Mouse (Mus musculus) heart, embryonic 16.5 days (tissue): ENCODE data around the gene Glt8d2. TPM values are rescaled to one million over a fixed set of nuclear protein-coding genes. Genes with fewer than 3 reads are reported as not detected.

Experiments
- ATAC-seq: fragments of 200-750 bp; cut with Nextera tagmentation; replicated peaks from 2 replicates; pipeline ENCODE4 v1.8.0; 2017; ENCODE audit warnings: moderate number of reproducible peaks; ENCODE audit not compliant: insufficient read depth, low FRiP score; ENCODE audit errors: extremely low read depth
- H3K27ac ChIP-seq: fragments of 300-500 bp; sonication (generic); 2 replicates; pipeline ENCODE4 v1.5.1; 2014; ENCODE audit warnings: mild to moderate bottlenecking, low read length, control low read depth, moderate library complexity
- H3K27me3 ChIP-seq: fragments of 300-500 bp; sonication (generic); 2 replicates; pipeline ENCODE4 v1.6.1; 2014; ENCODE audit warnings: low read length, mixed read lengths; ENCODE audit not compliant: control insufficient read depth, insufficient read depth
- H3K36me3 ChIP-seq: fragments of 300-500 bp; sonication (generic); 2 replicates; pipeline ENCODE4 v1.6.1; 2014; ENCODE audit not compliant: control insufficient read depth, insufficient read depth
- H3K4me1 ChIP-seq: fragments of 300-500 bp; sonication (generic); 2 replicates; pipeline ENCODE4 v1.6.1; 2014; ENCODE audit warnings: low read length, mixed read lengths; ENCODE audit not compliant: control insufficient read depth, insufficient read depth
- H3K4me2 ChIP-seq: fragments of 300-500 bp; sonication (generic); 2 replicates; pipeline ENCODE4 v1.6.1; 2014; ENCODE audit warnings: low read depth, mild to moderate bottlenecking, control low read depth, low read length
- H3K4me3 ChIP-seq: fragments of 300-500 bp; sonication (generic); 2 replicates; pipeline ENCODE4 v1.5.1; 2014; ENCODE audit warnings: mild to moderate bottlenecking, control low read depth, low read length
- H3K9ac ChIP-seq: fragments of 300-500 bp; sonication (generic); 2 replicates; pipeline ENCODE4 v1.6.1; 2014; ENCODE audit warnings: low read length, control low read depth
- H3K9me3 ChIP-seq: fragments of 300-500 bp; sonication (generic); replicated peaks from 2 replicates; pipeline ENCODE4 v1.6.1; 2016; ENCODE audit warnings: low read length; ENCODE audit not compliant: control insufficient read depth
- WGBS: fragments of 180-500 bp; shearing (Covaris S2); extraction: QIAGEN DNeasy Blood & Tissue Kit; methylation state at CpG from one replicate; pipeline ENCODE4 v1.1.7; 2014; 5-methylcytosine and 5-hydroxymethylcytosine counted together
- polyA plus RNA-seq: library from polyadenylated mRNA; unstranded; fragments of >200 nt; fragmentation: Nextera tagmentation; extraction: Ambion mirVana; gene quantifications from 2 replicates; pipeline ENCODE4 v1.2.1, GENCODE M21; 2015

Gene Glt8d2
- polyA plus RNA-seq, 1 experiment from 2014 or later: 5.0 TPM

DNA sequence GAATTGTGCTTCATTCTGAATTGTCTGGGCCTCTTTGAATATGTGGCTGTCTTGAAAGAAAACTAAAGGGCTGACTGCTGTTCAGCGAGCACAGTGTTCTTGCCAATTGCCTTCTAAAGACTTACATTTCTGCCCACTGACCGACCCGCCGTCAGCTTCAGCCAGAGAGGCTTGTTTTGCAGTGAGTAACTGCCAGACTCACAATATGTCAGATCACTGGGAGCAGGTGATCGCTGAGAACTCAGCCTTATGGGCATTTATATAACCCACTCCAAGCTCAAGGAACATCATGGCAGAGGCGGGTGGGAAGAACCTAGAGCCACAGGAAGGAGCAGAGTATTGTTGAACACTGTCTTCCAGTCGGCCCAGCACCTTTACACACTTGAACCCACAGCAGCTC lies 8.8 kb downstream of the Glt8d2 start:
- no peak overlapping the region for H3K9ac ChIP-seq
- no peak for ATAC-seq

DNA sequence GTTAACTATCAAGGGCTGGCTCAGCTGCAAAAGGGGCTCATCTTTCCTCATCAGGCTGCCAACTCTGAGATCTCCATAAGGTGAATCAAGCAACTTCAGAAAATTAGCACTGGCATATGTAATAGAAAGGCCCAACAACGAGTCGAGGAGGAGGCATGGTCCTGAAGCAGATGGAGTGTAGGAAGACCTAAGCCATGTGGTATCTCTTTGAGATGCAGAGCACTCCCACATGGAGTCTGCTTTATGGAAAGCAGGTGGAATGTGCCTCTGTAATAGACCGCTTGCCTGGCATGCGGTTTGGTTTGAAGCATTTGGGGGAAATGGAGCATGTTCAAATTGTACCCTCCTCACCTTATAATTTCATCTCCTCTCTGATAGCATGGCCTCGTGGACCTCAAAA lies 9.7 kb downstream of the Glt8d2 start:
- Histone ChIP-seq H3K36me3 (no peaks in the 10 kb centered on the region), H3K9ac (no peak overlapping the region), H3K27me3 (no peaks in the 10 kb centered on the region), H3K9me3 (0 out of 2 replicates have a peak, but pooled peaks cover 2% of the 10 kb centered on the region), H3K4me3 (no peak overlapping the region), H3K4me1 (no peaks in the 10 kb centered on the region), H3K27ac (no peak overlapping the region), H3K4me2 (no peak overlapping the region)
- no peak for ATAC-seq
- WGBS: 86% methylated on average over 5 of the region's 5 CpGs

More for the DNA sequence above, 8.8 kb downstream of the Glt8d2 start:
- Histone ChIP-seq H3K27me3 (no peaks in the 10 kb centered on the region), H3K4me2 (no peak overlapping the region), H3K36me3 (no peaks in the 10 kb centered on the region), H3K4me1 (no peaks in the 10 kb centered on the region), H3K27ac (no peak overlapping the region), H3K4me3 (no peak overlapping the region), H3K9me3 (0 out of 2 replicates have a peak, but pooled peaks cover 3% of the 10 kb centered on the region)
- 78% methylated on average over 7 of the region's 7 CpGs for WGBS

DNA sequence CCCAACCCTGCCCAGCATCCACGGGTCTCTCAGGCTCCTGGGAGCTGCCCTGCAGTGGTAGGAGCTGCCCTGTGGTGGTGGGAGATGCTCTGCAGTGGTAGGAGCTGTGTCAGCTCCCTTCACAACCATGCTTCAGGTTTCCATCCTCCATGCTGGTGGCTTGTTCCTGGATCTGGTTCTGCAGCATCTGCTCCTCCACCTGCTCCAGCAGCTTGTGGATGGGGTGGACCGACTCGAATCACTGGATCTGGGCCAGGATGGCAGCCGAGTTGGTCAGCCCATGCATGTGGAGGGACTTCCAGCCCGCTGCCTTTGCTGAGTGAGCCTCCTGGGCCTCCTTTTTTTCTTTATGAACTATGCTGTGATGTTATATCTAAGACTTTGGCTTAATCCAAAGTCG lies 13.5 kb downstream of the Glt8d2 start:
- Histone ChIP-seq H3K36me3 (no peaks in the 10 kb centered on the region), H3K27ac (no peak overlapping the region), H3K4me2 (no peak overlapping the region), H3K27me3 (no peaks in the 10 kb centered on the region), H3K4me3 (no peak overlapping the region), H3K9me3 (no peaks in the 10 kb centered on the region), H3K4me1 (no peaks in the 10 kb centered on the region), H3K9ac (no peak overlapping the region)
- 76% methylated on average over 6 of the region's 6 CpGs for WGBS
- no peak for ATAC-seq

DNA sequence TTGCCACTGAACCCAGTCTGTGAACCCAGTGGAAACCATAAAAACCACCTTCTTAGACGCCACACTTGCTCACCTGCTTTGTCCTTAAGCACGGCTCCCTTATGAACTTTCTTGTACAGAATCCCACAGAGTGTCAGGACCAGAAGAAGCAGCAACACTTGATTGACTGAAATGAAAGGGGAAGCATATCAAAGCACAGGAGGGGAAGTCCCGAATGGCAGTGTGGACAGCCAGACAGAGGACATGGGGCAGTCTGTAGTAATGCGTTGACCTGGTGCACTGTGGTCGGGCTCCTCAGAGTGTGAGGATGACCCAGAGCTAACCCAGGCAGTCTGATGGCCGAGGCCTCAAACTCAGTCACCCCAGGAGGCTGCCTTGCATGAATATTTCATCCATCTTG lies 20.2 kb downstream of the Glt8d2 start:
- WGBS: 65% methylated on average over 6 of the region's 6 CpGs
- Histone ChIP-seq H3K27ac (no peak overlapping the region), H3K4me2 (no peak overlapping the region), H3K9ac (no peak overlapping the region), H3K27me3 (no peaks in the 10 kb centered on the region), H3K9me3 (no peaks in the 10 kb centered on the region), H3K4me3 (no peak overlapping the region), H3K36me3 (no peaks in the 10 kb centered on the region), H3K4me1 (peaks cover 7% of the 10 kb centered on the region)
- ATAC-seq: no peak

DNA sequence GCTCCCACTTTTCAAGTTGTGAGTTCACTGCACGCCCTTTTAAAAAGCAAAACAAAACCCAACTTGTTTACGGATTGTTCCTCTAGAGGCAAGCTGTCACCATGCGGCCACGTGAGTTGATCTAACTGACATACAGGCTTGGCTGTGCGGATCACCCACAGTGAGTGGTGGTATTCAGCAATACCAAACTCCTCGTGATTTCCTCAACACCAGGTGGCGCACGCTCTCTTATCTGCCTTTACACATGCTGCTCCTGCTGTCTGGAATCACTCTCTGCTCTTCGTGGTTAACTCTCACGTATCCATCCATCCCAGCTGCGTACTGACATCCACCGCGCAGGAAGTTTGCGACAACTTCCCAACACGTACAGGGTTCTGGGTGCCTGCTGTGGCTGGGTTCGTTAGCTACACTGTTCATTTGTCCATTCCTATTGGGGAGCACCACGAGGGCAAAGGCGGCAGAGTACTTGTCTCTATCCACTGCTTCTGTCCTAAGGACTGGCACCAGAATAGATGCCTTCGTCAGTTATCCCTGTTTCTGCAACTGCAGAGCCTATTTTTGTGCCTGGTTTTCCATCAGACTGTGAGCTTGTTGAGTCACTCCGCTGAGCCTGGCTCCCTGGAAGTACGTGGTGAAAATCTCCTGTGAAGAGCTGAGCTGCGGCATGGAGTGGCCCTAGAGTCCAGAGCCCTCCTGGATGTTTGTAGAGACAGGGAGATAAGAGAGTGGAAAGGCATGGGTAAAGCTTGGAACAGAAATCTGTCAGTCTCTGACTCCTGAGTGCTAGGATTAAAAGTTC lies 23.8 kb downstream of the Glt8d2 start:
- Histone ChIP-seq H3K27me3 (no peaks in the 10 kb centered on the region), H3K4me2 (peak overlapping the region; percentile 68), H3K27ac (no peak overlapping the region), H3K4me3 (peak overlapping the region; percentile 41), H3K9ac (0 out of 2 replicates have a peak overlapping the region, but pooled peaks have one; percentile 49), H3K36me3 (no peaks in the 10 kb centered on the region), H3K4me1 (peaks cover 7% of the 10 kb centered on the region), H3K9me3 (no peaks in the 10 kb centered on the region)
- WGBS: 9% methylated on average over 22 of the region's 22 CpGs
- peak; percentile 81 for ATAC-seq

DNA sequence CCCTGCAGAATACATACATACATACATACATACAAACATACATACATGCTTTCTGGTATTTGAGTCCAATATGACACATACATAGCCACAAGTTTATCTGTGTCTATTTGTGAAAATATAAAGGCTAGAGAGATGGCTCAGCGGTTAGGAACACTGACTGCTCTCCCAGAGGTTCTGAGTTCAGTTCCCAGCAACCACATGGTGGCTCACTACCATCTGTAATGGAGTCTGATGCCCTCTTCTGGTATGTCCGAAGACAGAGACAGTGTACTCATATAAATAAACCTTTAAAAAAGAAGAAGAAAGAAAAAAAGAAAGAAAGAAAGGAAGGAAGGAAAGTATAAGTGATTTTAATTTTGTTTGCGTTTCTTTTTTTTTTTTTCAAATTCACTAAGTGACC lies 24.5 kb downstream of the Glt8d2 start:
- no peak overlapping the region for H3K4me2 ChIP-seq
- 62% methylated on average over 3 of the region's 3 CpGs for WGBS
- no peak overlapping the region for H3K9ac ChIP-seq
- no peaks in the 10 kb centered on the region for H3K27me3 ChIP-seq
- no peak for ATAC-seq
- H3K4me3 ChIP-seq: no peak overlapping the region
- H3K27ac ChIP-seq: no peak overlapping the region
- H3K36me3 ChIP-seq: no peaks in the 10 kb centered on the region
- peaks cover 7% of the 10 kb centered on the region for H3K4me1 ChIP-seq
- H3K9me3 ChIP-seq: no peaks in the 10 kb centered on the region

DNA sequence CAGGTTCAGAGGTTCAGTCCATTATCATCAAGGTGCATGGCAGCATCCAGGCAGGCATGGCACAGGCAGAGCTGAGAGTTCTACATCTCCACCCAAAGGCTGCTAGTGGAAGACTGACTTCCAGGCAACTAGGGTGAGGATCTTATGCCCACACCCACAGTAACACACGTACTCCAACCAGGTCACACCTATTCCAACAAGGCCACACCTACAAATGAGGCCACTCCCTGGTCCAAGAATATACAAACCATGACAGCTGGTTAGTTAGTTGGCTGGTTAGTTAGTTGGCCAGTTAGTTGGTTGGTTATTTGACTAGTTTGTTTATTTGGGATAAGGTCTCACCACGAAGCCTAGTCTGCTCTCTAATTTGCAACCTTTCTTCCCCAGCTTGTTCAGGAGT lies 27.2 kb downstream of the Glt8d2 start:
- Histone ChIP-seq H3K4me1 (peaks cover 7% of the 10 kb centered on the region), H3K9me3 (no peaks in the 10 kb centered on the region), H3K27me3 (no peaks in the 10 kb centered on the region), H3K4me3 (no peak overlapping the region), H3K27ac (no peak overlapping the region), H3K9ac (no peak overlapping the region), H3K4me2 (no peak overlapping the region), H3K36me3 (no peaks in the 10 kb centered on the region)
- 72% methylated on average over 2 of the region's 2 CpGs for WGBS
- no peak for ATAC-seq

DNA sequence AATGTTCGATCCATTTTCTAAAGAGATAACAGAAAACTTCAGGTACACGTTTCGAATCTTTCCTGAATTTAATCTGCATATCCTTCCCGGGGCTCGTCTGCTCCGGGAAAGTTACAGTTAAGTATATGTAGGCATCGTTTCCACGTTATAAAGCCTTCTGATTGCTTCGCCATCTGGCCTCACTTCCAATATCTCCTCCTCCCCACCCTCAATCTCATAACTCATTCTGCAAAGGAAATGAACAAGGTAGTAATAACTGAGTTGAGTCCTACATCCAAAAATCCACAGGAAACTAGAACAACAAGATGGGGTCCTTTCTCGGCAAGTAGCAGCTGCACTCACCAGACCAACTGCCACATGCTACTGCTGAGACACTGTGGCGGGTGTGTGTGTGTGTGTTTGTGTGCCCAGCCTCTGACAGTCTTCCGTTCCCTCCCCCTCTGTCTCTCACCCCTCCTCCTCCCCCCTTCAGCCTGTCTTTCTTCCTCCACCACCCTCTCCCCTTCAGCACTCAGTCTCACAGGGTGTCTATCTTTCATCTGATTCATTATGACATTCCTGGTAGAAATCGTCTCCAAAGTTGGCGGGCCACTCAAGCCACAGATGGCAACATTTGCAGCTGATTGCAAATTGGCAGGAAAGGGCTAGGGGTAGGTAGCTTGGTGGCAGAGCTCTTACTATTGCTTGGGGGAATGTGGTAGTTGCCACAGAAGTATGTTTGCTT lies 28.0 kb downstream of the Glt8d2 start:
- 68% methylated on average over 14 of the region's 14 CpGs for WGBS
- ATAC-seq: 0 out of 2 replicates have a peak, but pooled peaks have one; percentile 11

DNA sequence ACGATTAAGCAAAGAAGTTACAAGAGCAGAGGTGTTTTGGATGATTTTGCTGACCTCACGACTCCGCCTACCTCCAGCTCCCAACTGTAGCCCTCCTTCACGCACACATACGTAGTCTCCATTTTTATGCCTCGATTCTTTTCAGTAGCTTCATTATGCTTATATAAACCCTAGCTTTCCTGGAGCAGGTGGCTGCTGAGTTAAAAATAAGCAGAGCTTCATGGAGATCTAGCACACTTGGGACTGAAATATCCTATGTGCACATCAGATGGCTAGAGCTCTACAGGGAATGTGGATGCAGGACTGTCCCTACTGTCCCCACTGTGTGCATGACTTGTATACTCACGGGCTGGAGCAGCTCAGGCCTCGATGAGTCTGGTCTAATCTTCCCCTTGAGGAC lies 28.6 kb downstream of the Glt8d2 start:
- no peak overlapping the region for H3K4me3 ChIP-seq
- no peaks in the 10 kb centered on the region for H3K27me3 ChIP-seq
- no peak overlapping the region for H3K27ac ChIP-seq
- H3K4me1 ChIP-seq: peaks cover 5% of the 10 kb centered on the region
- no peak overlapping the region for H3K9ac ChIP-seq
- WGBS: 86% methylated on average over 8 of the region's 8 CpGs
- ATAC-seq: no peak
- no peak overlapping the region for H3K4me2 ChIP-seq
- no peaks in the 10 kb centered on the region for H3K36me3 ChIP-seq
- no peaks in the 10 kb centered on the region for H3K9me3 ChIP-seq

More for the DNA sequence above, 28.0 kb downstream of the Glt8d2 start:
- no peak overlapping the region for H3K27ac ChIP-seq
- no peak overlapping the region for H3K4me3 ChIP-seq
- no peaks in the 10 kb centered on the region for H3K36me3 ChIP-seq
- H3K9ac ChIP-seq: no peak overlapping the region
- no peaks in the 10 kb centered on the region for H3K9me3 ChIP-seq
- no peak overlapping the region for H3K4me2 ChIP-seq
- H3K4me1 ChIP-seq: peaks cover 7% of the 10 kb centered on the region
- no peaks in the 10 kb centered on the region for H3K27me3 ChIP-seq
